Mouse (Mus musculus): ENCODE data around the gene Espn. TPM values are rescaled to one million over a fixed set of nuclear protein-coding genes. Genes with fewer than 3 reads are reported as not detected.

Gene Espn
- polyA plus RNA-seq, 1 experiment: 14.4 TPM

- peaks cover 32% of the 10 kb centered on the region for H3K27me3 ChIP-seq (replicated peaks)
- TF ChIP-seq GATA1 (IDR thresholded peaks at IDR 0.05; ENCODE audit: borderline replicate concordance, low read length) (no peak), FLI1 (IDR thresholded peaks at IDR 0.05; ENCODE audit: low read length) (no peak)
- peaks cover 40% of the 10 kb centered on the region for H3K9me3 ChIP-seq
- H3K4me1 ChIP-seq: peaks cover 33% of the 10 kb centered on the region
- no peak overlapping the region for H3K4me3 ChIP-seq (replicated peaks)
- no peaks in the 10 kb centered on the region for H3K36me3 ChIP-seq (replicated peaks; ENCODE audit: low read length)
Measured at GRCm38 (mm10) chr4:152168052-152168451, 15.9 kb upstream of the Espn start.

DNA sequence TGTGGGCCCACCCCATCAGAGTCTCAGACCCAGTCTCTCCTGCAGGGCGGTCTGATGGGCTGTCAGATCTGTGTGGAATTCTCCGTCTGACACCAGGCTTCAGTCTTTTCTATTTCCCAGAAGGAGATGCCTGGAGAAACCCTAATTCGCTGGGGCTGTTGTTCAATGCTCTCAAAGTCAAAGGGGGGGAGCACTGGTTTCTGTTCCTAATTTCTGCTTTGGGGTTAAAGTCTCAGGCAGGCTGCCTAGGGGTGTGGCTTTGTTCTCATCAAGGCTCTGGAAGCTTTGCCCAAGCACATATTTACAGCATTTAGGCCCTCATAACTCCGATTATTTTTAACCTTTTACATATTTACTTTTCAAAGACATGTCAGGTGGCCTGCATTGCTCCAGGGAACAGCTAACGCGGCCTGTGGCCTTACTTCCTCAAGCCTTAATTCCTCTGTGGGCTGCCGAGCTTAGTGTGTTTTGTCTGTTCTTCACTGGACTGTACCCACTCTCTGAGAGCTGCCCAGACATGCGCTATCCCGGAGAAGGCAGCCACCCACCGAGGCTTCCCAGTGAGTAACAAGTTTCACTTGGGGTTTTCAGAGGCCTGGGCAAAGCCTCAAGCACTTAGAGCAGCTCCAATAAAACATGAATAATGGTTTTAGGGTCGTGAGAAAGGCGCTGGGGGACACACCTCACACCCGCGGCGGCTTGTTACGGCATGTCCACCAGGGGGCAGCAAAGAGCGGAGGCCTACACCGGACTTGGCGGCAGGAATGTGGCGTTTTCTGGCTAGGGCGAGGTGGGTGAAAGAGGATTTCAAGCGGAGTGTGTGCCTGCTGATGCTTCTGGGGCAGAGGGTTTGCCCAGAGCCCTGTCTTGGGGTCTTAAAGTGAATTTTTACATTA lies 13.1 kb upstream of the Espn start:
- H3K27me3 ChIP-seq (replicated peaks): peaks cover 55% of the 10 kb centered on the region
- H3K36me3 ChIP-seq (replicated peaks; ENCODE audit: low read length): no peaks in the 10 kb centered on the region
- H3K4me3 ChIP-seq (replicated peaks): peak overlapping the region; percentile 66
- peaks cover 35% of the 10 kb centered on the region for H3K4me1 ChIP-seq
- TF ChIP-seq GATA1 (IDR thresholded peaks at IDR 0.05; ENCODE audit: borderline replicate concordance, low read length): no peak
- TF ChIP-seq FLI1 (IDR thresholded peaks at IDR 0.05; ENCODE audit: low read length): no peak
- H3K9me3 ChIP-seq: peaks cover 23% of the 10 kb centered on the region

- Histone ChIP-seq H3K36me3 (replicated peaks; ENCODE audit: low read length) (no peaks in the 10 kb centered on the region), H3K4me1 (peaks cover 52% of the 10 kb centered on the region), H3K9me3 (peaks cover 9% of the 10 kb centered on the region), H3K4me3 (replicated peaks) (no peak overlapping the region), H3K27me3 (replicated peaks) (peaks cover 63% of the 10 kb centered on the region)
- TF ChIP-seq GATA1 (IDR thresholded peaks at IDR 0.05; ENCODE audit: borderline replicate concordance, low read length) (no peak), FLI1 (IDR thresholded peaks at IDR 0.05; ENCODE audit: low read length) (no peak)
Measured at GRCm38 (mm10) chr4:152162748-152163147, 10.6 kb upstream of the Espn start.

- H3K9me3 ChIP-seq: peaks cover 9% of the 10 kb centered on the region
- peaks cover 57% of the 10 kb centered on the region for H3K4me1 ChIP-seq
- H3K27me3 ChIP-seq (replicated peaks): peaks cover 69% of the 10 kb centered on the region
- H3K36me3 ChIP-seq (replicated peaks; ENCODE audit: low read length): no peaks in the 10 kb centered on the region
- TF ChIP-seq GATA1 (IDR thresholded peaks at IDR 0.05; ENCODE audit: borderline replicate concordance, low read length) (no peak), FLI1 (IDR thresholded peaks at IDR 0.05; ENCODE audit: low read length) (no peak)
- no peak overlapping the region for H3K4me3 ChIP-seq (replicated peaks)
Measured at GRCm38 (mm10) chr4:152161601-152162000, 9.4 kb upstream of the Espn start.

DNA sequence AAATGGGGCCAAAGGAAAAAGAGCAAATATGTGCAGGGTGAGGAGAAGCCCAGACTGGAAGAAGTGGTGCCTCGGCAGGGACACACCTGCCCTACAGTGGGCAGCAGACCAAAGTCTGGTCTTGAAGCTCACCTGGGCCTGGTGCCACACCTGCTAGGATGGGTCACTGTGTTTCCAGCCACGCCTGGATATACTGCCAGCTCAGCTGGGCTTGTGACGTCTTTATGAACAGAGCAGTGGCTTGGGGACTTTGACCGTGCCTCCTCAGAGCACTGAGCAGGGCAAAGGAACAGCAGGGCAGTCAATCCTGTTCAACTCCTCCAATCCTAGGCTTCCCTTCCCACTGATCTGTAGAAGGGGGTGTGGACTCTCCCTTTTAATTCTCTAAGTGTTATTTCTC lies 8.6 kb upstream of the Espn start:
- Histone ChIP-seq H3K27me3 (replicated peaks) (peaks cover 71% of the 10 kb centered on the region), H3K9me3 (peaks cover 9% of the 10 kb centered on the region), H3K4me1 (peaks cover 53% of the 10 kb centered on the region), H3K4me3 (replicated peaks) (no peak overlapping the region), H3K36me3 (replicated peaks; ENCODE audit: low read length) (no peaks in the 10 kb centered on the region)
- no peak for TF ChIP-seq FLI1 (IDR thresholded peaks at IDR 0.05; ENCODE audit: low read length)

DNA sequence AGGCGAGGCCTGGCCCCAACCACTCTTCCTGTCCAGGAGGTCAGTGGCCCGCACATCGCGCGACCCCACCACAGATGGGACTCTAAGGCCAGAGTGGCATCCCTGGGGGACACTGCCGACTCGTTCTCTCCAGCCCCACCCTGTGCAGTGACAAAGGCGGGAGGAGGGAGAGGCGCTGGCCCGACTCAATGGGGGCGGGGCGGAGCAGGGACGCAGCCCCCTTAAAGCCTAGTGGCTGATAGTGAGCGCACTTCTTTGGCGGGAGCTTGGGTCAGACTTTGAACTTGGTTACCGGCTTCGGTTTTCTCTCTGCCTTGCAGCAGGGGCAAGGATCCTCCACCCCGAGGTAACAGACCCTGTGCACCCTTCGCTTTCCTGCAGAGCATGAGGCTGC lies 7.1 kb upstream of the Espn start:
- Histone ChIP-seq H3K27me3 (replicated peaks) (peaks cover 74% of the 10 kb centered on the region), H3K9me3 (peaks cover 8% of the 10 kb centered on the region), H3K4me3 (replicated peaks) (peak overlapping the region; percentile 89), H3K4me1 (peaks cover 48% of the 10 kb centered on the region), H3K36me3 (replicated peaks; ENCODE audit: low read length) (no peaks in the 10 kb centered on the region)
- no peak for TF ChIP-seq GATA1 (IDR thresholded peaks at IDR 0.05; ENCODE audit: borderline replicate concordance, low read length)
- no peak for TF ChIP-seq FLI1 (IDR thresholded peaks at IDR 0.05; ENCODE audit: low read length)

DNA sequence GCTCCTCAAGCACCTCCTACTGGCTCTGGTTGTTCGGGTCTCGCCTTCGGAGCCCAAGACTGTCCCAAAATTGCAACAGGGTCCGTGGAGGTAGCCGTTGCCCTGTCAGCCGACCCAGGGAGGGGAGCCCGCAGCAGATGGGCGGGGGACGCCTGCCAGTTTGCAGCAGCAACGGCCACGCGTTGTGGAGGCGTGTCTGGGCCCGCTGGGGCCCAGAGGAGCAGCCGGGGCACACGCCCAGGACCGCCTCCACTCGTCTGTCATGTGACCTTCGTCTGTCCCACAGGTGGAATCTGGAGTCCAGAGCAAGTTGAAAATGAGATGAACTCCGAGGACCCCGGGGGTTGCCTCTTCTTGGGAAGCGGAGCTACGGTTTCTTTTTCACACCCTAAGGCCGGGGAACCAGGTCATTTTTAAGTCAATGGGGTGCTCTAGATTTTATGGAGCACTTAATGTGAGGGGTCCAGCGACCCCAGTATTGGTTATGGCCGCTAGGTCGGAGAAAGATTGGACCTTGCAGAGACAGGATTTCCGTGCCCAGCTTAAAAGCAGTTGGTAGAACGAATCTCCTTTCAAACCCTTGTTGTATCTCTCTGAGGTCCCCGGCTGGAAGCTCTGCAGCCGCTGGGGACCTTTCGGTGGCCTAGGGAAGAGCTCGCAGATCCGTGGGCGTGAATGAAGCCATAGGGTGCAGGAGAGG lies 6.6 kb upstream of the Espn start, which contains the start of gene Hes2:
Gene Hes2 (plus strand): TSS at position 283 of the 700 bp plus-strand sequence.
- Histone ChIP-seq H3K36me3 (replicated peaks; ENCODE audit: low read length) (no peaks in the 10 kb centered on the region), H3K4me3 (replicated peaks) (peak within 1 kb of the TSS; percentile 89), H3K27me3 (replicated peaks) (peaks cover 68% of the 10 kb centered on the region), H3K4me1 (peaks cover 51% of the 10 kb centered on the region), H3K9me3 (peaks cover 3% of the 10 kb centered on the region)
- TF ChIP-seq FLI1 (IDR thresholded peaks at IDR 0.05; ENCODE audit: low read length) (no peak), GATA1 (IDR thresholded peaks at IDR 0.05; ENCODE audit: borderline replicate concordance, low read length) (no peak)

DNA sequence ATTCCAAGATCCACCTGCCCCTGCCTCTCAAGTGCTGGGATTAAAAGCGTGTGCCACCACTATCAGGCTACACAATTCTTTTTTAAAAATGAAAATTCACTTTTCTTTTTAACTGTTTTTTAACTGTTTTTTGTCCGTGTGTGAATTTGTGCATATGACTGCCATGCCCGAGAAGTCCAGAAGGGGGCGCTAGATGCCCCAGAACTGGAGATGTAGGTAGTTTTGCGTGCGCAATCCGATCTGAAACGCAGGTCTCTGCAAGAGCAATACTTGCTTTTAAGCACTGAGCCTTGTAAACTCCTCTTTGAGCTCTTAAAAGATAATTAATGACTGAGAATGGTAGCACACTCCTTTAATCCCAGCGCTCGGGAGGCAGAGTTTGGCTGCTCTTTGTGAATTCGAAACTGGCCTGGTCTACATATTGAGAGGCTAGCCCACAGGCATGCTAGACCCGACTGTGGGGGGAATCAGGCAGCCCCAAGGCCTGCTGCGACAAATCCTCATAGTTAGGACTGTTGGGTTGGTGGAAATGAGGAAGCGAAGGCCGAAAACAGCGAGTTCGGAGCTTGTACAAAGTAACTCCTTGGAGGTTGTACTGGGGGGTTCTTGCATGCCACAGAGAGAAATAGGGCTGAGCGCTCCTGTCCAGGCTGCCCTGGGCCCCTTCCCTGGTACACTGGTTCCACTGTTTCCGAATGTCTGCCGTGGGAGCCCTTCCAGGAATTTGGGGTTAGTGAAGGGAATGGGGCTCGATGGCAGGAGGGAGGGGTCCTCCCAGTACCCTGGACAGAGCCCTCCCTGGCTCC lies 5.8 kb upstream of the Espn start:
- Histone ChIP-seq H3K4me1 (peaks cover 55% of the 10 kb centered on the region), H3K9me3 (no peaks in the 10 kb centered on the region), H3K27me3 (replicated peaks) (peaks cover 70% of the 10 kb centered on the region), H3K36me3 (replicated peaks; ENCODE audit: low read length) (no peaks in the 10 kb centered on the region), H3K4me3 (replicated peaks) (peak overlapping the region; percentile 89)
- TF ChIP-seq FLI1 (IDR thresholded peaks at IDR 0.05; ENCODE audit: low read length): no peak
- TF ChIP-seq GATA1 (IDR thresholded peaks at IDR 0.05; ENCODE audit: borderline replicate concordance, low read length): no peak

DNA sequence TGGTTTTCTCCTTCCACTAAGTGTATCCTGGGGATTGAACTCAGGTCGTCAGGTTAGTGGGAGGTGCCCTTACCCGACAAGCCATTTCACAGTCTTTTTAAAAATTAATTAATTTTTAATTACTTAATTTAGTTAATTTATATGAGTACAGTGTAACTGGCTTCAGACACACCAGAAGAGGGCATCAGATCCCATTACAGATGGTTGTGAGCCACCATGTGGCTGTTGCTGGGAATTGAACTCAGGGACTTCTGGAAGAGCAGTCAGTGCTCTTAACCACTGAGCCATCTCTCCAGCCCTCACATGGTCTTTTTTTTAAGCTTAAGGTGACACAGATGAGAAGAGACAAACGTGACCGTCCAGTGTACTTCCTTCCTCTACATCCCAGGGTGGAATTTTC lies 2.8 kb upstream of the Espn start:
- Histone ChIP-seq H3K4me3 (replicated peaks) (no peak overlapping the region), H3K4me1 (peaks cover 75% of the 10 kb centered on the region), H3K9me3 (no peaks in the 10 kb centered on the region), H3K36me3 (replicated peaks; ENCODE audit: low read length) (no peaks in the 10 kb centered on the region), H3K27me3 (replicated peaks) (peaks cover 67% of the 10 kb centered on the region)
- TF ChIP-seq FLI1 (IDR thresholded peaks at IDR 0.05; ENCODE audit: low read length) (no peak), GATA1 (IDR thresholded peaks at IDR 0.05; ENCODE audit: borderline replicate concordance, low read length) (no peak)

Data from megakaryocyte, embryonic 14.5 days (primary cell).